Mouse (Mus musculus): ENCODE results near the gene Antxr1.

- no peak for TF ChIP-seq CTCF (IDR thresholded peaks at IDR 0.05; ENCODE audit: insufficient read depth, low read length)
- TF ChIP-seq POLR2A (IDR thresholded peaks at IDR 0.05; ENCODE audit: borderline replicate concordance, extremely low read depth, low read depth, low read length) = no peak
Observed at GRCm38 (mm10) chr6:87088356-87088755, 247.3 kb downstream of the Antxr1 start.

All from lung, adult 2 months (tissue).